Mouse (Mus musculus) cerebellum, adult 18-20 months (tissue): Measurements from ENCODE around the gene Itgb3bp.

Experiments used
- DNase-seq, 2 experiments: peaks; one replicate each; pipeline ENCODE4 v3.0.0; 2021

The Itgb3bp gene

DNA sequence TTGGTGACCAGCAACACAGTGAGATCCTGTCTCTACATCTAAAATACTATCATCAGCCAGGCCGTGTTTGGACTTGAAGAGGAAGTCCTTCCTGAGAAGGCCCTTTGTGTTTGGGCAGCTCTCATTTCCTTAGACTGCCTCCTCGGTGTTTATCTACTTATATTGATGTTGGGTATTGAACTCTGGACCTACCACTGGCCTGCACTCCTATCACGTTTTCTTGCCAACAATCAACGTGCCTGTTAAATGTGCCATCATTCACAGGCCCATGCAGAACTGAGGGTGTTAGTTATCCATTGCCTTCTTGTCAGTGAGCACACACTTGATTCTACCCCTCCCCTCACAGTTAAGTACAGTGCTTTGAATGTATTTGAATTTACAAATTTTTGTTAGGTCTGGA is 211.7 kb downstream of the Itgb3bp start:
- no peak for DNase-seq

GRCm38 (mm10) chr4:99715783-99716416 is 213.7 kb downstream of the Itgb3bp start:
- no peak for DNase-seq
